Mouse (Mus musculus) midbrain, embryonic 11.5 days (tissue): ENCODE measurements at regions not wholly inside any gene's neighbourhood (a gene's known extent, or its start where the extent isn't known, plus 50 kb on each side); places are given as distances from the start of the nearest gene placed in this dataset. TPM values are rescaled to one million over a fixed set of nuclear protein-coding genes. Genes with fewer than 3 reads are reported as not detected.

ENCODE experiments used
- ATAC-seq: fragments of 200-750 bp; cut with Nextera tagmentation; 2 replicates; pipeline ENCODE4 v1.8.0; 2017; ENCODE audit warnings: moderate TSS enrichment, moderate library complexity; ENCODE audit not compliant: low FRiP score
- DNase-seq: peaks from one replicate; pipeline ENCODE4 v3.0.0; 2015; ENCODE audit warnings: low spot score; ENCODE audit errors: missing footprints
- H3K27ac ChIP-seq: fragments of 300-500 bp; sonication (generic); 2 replicates; pipeline ENCODE4 v1.5.1; 2014; ENCODE audit warnings: low read depth, low read length
- H3K27me3 ChIP-seq: fragments of 300-500 bp; sonication (generic); 2 replicates; pipeline ENCODE4 v1.6.1; 2014; ENCODE audit warnings: mild to moderate bottlenecking, low read length, moderate library complexity, mixed read lengths; ENCODE audit not compliant: control insufficient read depth, insufficient read depth
- H3K36me3 ChIP-seq: fragments of 300-500 bp; sonication (generic); 2 replicates; pipeline ENCODE4 v1.6.1; 2014; ENCODE audit warnings: mild to moderate bottlenecking, low read length, moderate library complexity, mixed read lengths; ENCODE audit not compliant: control insufficient read depth, insufficient read depth
- H3K4me1 ChIP-seq: fragments of 300-500 bp; sonication (generic); 2 replicates; pipeline ENCODE4 v1.6.1; 2014; ENCODE audit warnings: low read length; ENCODE audit not compliant: control insufficient read depth, insufficient read depth
- H3K4me2 ChIP-seq: fragments of 300-500 bp; sonication (generic); 2 replicates; pipeline ENCODE4 v1.6.1; 2014; ENCODE audit warnings: mild to moderate bottlenecking, moderate library complexity
- H3K4me3 ChIP-seq: fragments of 300-500 bp; sonication (generic); 2 replicates; pipeline ENCODE4 v1.5.1; 2014; ENCODE audit warnings: low read depth, low read length
- H3K9ac ChIP-seq: fragments of 300-500 bp; sonication (generic); 2 replicates; pipeline ENCODE4 v1.6.1; 2014; ENCODE audit warnings: low read length
- H3K9me3 ChIP-seq: fragments of 300-500 bp; sonication (generic); 2 replicates; pipeline ENCODE4 v1.6.1; 2016; ENCODE audit warnings: low read length; ENCODE audit not compliant: control insufficient read depth
- WGBS: fragments of 180-500 bp; shearing (Covaris S2); extraction: QIAGEN DNeasy Blood & Tissue Kit; methylation state at CpG from one replicate; pipeline ENCODE4 v1.1.7; 2014; 5-methylcytosine and 5-hydroxymethylcytosine counted together
- microRNA-seq: library from miRNA; unstranded; fragments of <30 nt; microRNA quantifications from one replicate; pipeline ENCODE4, GENCODE M21; 2017

- H3K27ac ChIP-seq, result no peak overlapping the region
- H3K4me1 ChIP-seq, result no peaks in the 10 kb centered on the region
- no peaks in the 10 kb centered on the region for H3K9me3 ChIP-seq
- no peaks in the 10 kb centered on the region for H3K36me3 ChIP-seq
- no peak overlapping the region for H3K4me3 ChIP-seq
- no peak overlapping the region for H3K9ac ChIP-seq
- no peaks in the 10 kb centered on the region for H3K27me3 ChIP-seq
- ATAC-seq (no peak), DNase-seq (no peak)
- 82% methylated on average over 15 of the region's 15 CpGs for WGBS
- H3K4me2 ChIP-seq, result no peak overlapping the region
Measured at GRCm38 (mm10) chr5:118502991-118503390, 57.5 kb upstream of the Med13l start.

GRCm38 (mm10) chr5:118504170-118504569 lies 56.3 kb upstream of the Med13l start:
- no peak overlapping the region for H3K9ac ChIP-seq
- no peak overlapping the region for H3K4me2 ChIP-seq
- ATAC-seq, result no peak
- H3K4me1 ChIP-seq, result no peaks in the 10 kb centered on the region
- H3K27ac ChIP-seq, result no peak overlapping the region
- DNase-seq, result no peak
- no peak overlapping the region for H3K4me3 ChIP-seq
- WGBS, result 96% methylated on average over 10 of the region's 10 CpGs
- H3K27me3 ChIP-seq, result no peaks in the 10 kb centered on the region
- H3K36me3 ChIP-seq, result no peaks in the 10 kb centered on the region
- no peaks in the 10 kb centered on the region for H3K9me3 ChIP-seq

GRCm38 (mm10) chr5:118504926-118505325 lies 55.6 kb upstream of the Med13l start:
- H3K4me3 ChIP-seq, result no peak overlapping the region
- no peaks in the 10 kb centered on the region for H3K9me3 ChIP-seq
- no peak overlapping the region for H3K4me2 ChIP-seq
- H3K4me1 ChIP-seq, result no peaks in the 10 kb centered on the region
- H3K27ac ChIP-seq, result no peak overlapping the region
- H3K9ac ChIP-seq, result no peak overlapping the region
- DNase-seq (no peak), ATAC-seq (no peak)
- 8% methylated on average over 7 of the region's 7 CpGs for WGBS
- no peaks in the 10 kb centered on the region for H3K27me3 ChIP-seq
- no peaks in the 10 kb centered on the region for H3K36me3 ChIP-seq

GRCm38 (mm10) chr5:118509871-118510270 lies 50.6 kb upstream of the Med13l start:
- H3K36me3 ChIP-seq, result no peaks in the 10 kb centered on the region
- DNase-seq (no peak), ATAC-seq (no peak)
- H3K4me3 ChIP-seq, result no peak overlapping the region
- peaks cover 8% of the 10 kb centered on the region for H3K4me1 ChIP-seq
- no peak overlapping the region for H3K27ac ChIP-seq
- no peak overlapping the region for H3K4me2 ChIP-seq
- H3K9me3 ChIP-seq, result no peaks in the 10 kb centered on the region
- 70% methylated on average over 5 of the region's 5 CpGs for WGBS
- H3K9ac ChIP-seq, result no peak overlapping the region
- H3K27me3 ChIP-seq, result peaks cover 16% of the 10 kb centered on the region

Small RNA genes lying in the stretch of these regions (microRNA-seq; reads per million reads assigned to microRNA genes)
- not detected for gene Gm26455
